ENCODE assay signal across 8 mouse cellular contexts in the genomic region with DNA sequence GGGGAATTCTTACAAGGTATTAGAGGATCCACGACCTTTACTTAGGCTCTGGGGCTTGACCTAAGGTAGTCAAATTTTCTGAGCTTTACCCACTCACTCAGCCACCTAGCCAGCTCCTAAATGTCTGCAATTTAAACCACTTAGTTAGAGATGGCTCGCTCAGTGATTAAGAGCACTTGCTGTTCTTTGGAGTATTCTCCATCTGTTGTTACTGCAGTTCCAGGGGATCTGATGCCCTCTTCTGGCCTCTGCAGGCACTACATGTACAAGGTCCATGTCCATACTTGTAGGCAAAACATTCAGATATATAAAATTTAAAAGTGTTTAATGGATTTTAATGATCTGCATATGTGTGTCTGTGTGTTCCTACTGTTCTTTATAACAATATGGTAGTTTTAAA. TPM values are rescaled to one million over a fixed set of nuclear protein-coding genes. Genes with fewer than 3 reads are reported as not detected.
DNase-seq lines count a peak whose midpoint lies in the region; ATAC-seq and TF ChIP-seq lines count a peak whose summit lies in the region.

No protein-coding gene starts in this region.

- no peak overlapping the region for H3K27ac ChIP-seq in cortical plate, adult 2 months (ENCODE audit: insufficient read depth, low read length)
- peak overlapping the region; percentile 88 for H3K27ac ChIP-seq in lung, embryonic 16.5 days (ENCODE audit: low read length)

- H3K27me3 ChIP-seq in lung, embryonic 16.5 days (ENCODE audit: control insufficient read depth, insufficient read depth, low read depth, low read length), result no peaks in the 10 kb centered on the region

- peak; percentile 58 for ATAC-seq in lung, embryonic 16.5 days (ENCODE audit: low read depth)

- intact Hi-C loops in heart, postnatal 10 days (cut with DNase I), result loop anchor here (1.0 to 10.0 kb wide), 4 partner anchors 11 to 364 kb away; partner anchors contain the start of genes Cfap126 and Usf1

- TF ChIP-seq CTCF in cortical plate, adult 2 months (IDR thresholded peaks at IDR 0.05; ENCODE audit: extremely low read depth, insufficient read depth, low read length), result peak; percentile 85

- WGBS in lung, embryonic 16.5 days, result 40% methylated on average over 2 of the region's 2 CpGs

- H3K36me3 ChIP-seq in lung, embryonic 16.5 days (ENCODE audit: control insufficient read depth, insufficient read depth, low read length), result no peaks in the 10 kb centered on the region

- peak; percentile 43 to 66 for DNase-seq in CD8-positive naive resting alpha-beta T cell, adult 2 months (ENCODE audit: low read depth in 2 of 2, low spot score in 2 of 2)
- peak; percentile 69 for DNase-seq in adipocyte (ENCODE audit: low spot score)
- DNase-seq in heart, postnatal 10 days, result peak; percentile 75 to 83
- DNase-seq in layer of hippocampus, adult 18-20 months (ENCODE audit: low spot score in 2 of 2), result peak; percentile 61 to 89
- DNase-seq in retina, postnatal 7 days (ENCODE audit: low read depth, low spot score), result peak; percentile 23
- peak; percentile 78 for DNase-seq in urinary bladder, postnatal 14 days (ENCODE audit: low spot score)

- H3K9ac ChIP-seq in lung, embryonic 16.5 days (ENCODE audit: low read length), result no peak overlapping the region

- peak overlapping the region; percentile 46; the same call in 1 of the 2 replicates for H3K4me2 ChIP-seq in lung, embryonic 16.5 days (ENCODE audit: low read depth, low read length)

- no peaks in the 10 kb centered on the region for H3K4me1 ChIP-seq in cortical plate, adult 2 months (ENCODE audit: control insufficient read depth, insufficient read depth, low read length)
- H3K4me1 ChIP-seq in lung, embryonic 16.5 days (replicated peaks; ENCODE audit: control insufficient read depth, insufficient read depth, low read length), result peaks cover 6% of the 10 kb centered on the region; the same call in 1 of the 2 replicates

- H3K4me3 ChIP-seq in cortical plate, adult 2 months (ENCODE audit: insufficient read depth, low read length), result no peak overlapping the region
- no peak overlapping the region for H3K4me3 ChIP-seq in lung, embryonic 16.5 days (ENCODE audit: low read length)

- peaks cover 7% of the 10 kb centered on the region for H3K9me3 ChIP-seq in lung, embryonic 16.5 days (ENCODE audit: control insufficient read depth, low read length)

- TF ChIP-seq POLR2A in cortical plate, adult 2 months (IDR thresholded peaks at IDR 0.05; ENCODE audit: extremely low read depth, insufficient read depth, low read length), result no peak

RNA-seq across cellular contexts. Expression of gene Alyref2, which starts 24.3 kb away (rescaled TPM):
- 5.4 and 7.9 TPM in 2 replicates for polyA plus RNA-seq in cortical plate, adult 2 months (2012; rRNA removed)
- total RNA-seq in heart, postnatal 10 days (2021), result 1 to 10 TPM; 4.4 to 4.5 TPM
- 1 to 10 TPM; 6.9 to 7.3 TPM for total RNA-seq in layer of hippocampus, adult 18-20 months (2021)
- 11.8 and 13.6 TPM in 2 replicates for polyA plus RNA-seq in lung, embryonic 16.5 days (2015; fragmentation: Nextera tagmentation; extraction: Ambion mirVana)

RNA-seq across cellular contexts. Expression of gene F11r, which starts 41.6 kb away (rescaled TPM):
- 8.0 and 9.0 TPM in 2 replicates for polyA plus RNA-seq in cortical plate, adult 2 months (2012; rRNA removed)
- 10 to 100 TPM; 59.4 to 65.1 TPM for total RNA-seq in heart, postnatal 10 days (2021)
- total RNA-seq in layer of hippocampus, adult 18-20 months (2021), result 1 to 10 TPM; 4.4 to 5.6 TPM
- 134 and 145 TPM in 2 replicates for polyA plus RNA-seq in lung, embryonic 16.5 days (2015; fragmentation: Nextera tagmentation; extraction: Ambion mirVana)

RNA-seq across cellular contexts. Expression of gene Itln1, which starts 56.1 kb away (rescaled TPM):
- polyA plus RNA-seq in cortical plate, adult 2 months (2012; rRNA removed), result not detected in 2 replicates
- total RNA-seq in heart, postnatal 10 days (2021), result not detected
- not detected for total RNA-seq in layer of hippocampus, adult 18-20 months (2021)
- polyA plus RNA-seq in lung, embryonic 16.5 days (2015; fragmentation: Nextera tagmentation; extraction: Ambion mirVana), result not detected in 2 replicates

Comparison
In these comparisons a context has a peak if more than half of its experiments do, and no peak if none do; other contexts are left out.
1. DNase-seq: peak in every context shown above with its lines; median percentile 79 in heart, postnatal 10 days; 78 in urinary bladder, postnatal 14 days; 75 in layer of hippocampus, adult 18-20 months; 69 in adipocyte; 54 in CD8-positive naive resting alpha-beta T cell, adult 2 months; 23 in retina, postnatal 7 days.
2. RNA of gene F11r, which starts 41.6 kb away (total RNA-seq): 59.4 to 65.1 TPM in heart, postnatal 10 days; 4.4 to 5.6 TPM in layer of hippocampus, adult 18-20 months; every median in the first group is over 4 times any median in the second.